Mouse (Mus musculus): ENCODE measurements around the gene Zdhhc3.

The Zdhhc3 gene

DNA sequence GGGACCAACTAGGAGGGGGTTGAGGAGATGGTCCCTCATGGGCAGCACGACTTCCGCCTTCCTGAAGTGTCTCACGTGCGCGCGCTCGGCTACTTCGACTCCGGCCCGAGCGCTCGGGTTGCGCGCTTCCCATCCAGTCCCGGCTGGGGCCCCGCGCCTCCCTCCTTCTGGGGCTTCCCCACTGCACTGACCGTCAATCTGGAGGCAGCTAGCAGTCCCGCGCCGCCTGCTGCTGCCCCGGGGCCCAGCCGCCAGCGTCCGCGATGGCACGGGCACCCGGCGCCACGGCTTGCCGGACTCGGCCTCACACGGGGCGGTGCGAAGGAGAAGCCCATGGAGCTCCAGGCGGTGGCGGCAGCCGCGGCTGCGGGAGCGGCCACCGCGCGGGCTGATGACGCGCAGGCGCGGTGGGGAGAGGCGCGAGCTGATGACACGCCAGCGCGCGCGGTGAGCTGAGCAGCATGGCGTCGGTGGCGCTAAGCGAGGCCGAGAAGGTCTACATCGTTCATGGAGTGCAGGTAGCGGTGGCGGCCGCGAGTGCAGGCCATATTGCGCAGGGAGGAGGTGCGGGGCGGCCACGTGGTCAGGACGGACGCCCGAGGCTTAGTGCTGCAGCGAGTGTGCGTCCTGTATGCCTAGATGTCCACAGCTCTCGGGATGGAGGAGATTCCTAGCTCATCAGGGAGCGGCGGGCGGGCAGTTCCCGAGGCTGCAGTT is at the start of gene Zdhhc3, which contains the start of gene Exosc7:
TSS of gene Zdhhc3 (minus strand) at position 401 of the 717 bp plus-strand sequence.
TSS of gene Exosc7 (plus strand) at position 411 of the 717 bp plus-strand sequence.
- DNase-seq (ENCODE audit: low spot score in 2 of 2) = peak; percentile 83 to 84

DNA sequence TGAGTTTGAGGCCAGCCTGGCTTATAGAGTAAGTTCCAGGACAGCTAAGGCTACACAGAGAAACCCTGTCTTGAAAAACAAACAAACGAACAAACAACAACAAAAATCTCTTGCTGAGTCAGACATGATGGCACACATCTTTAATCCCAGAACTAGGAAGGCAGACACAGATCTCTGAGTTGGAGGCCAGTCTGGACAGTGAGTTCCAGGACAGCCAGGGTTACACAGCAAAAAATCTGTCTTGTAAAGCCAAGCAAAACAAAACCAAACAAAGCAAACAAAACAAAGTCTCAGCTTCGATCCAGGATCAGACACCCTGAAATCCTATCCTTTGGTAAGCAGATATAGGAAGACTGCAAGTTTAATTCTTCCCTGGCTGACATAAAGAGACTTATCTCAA is 48.8 kb upstream of the Zdhhc3 start:
- no peak for DNase-seq (ENCODE audit: low spot score in 2 of 2)

DNA sequence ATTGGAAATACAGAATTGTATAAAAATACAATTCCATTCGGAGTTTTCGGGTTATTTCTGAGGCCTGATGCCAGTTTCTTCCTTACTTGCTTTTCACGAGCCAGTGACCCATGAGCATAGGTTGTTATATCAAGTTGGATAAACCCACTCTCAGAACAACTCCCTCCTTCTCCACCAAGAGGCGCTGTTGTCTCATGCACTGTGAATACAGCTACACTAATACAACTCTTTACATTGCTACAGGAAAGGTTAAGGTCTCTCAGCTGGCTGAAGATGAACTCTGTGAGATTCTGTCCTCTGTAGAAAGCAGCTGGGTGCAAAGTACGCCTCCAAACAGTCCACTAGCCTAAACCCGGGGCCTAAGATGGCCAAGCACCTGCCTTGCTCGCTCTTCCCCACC is 46.3 kb upstream of the Zdhhc3 start:
- DNase-seq (ENCODE audit: low spot score in 2 of 2) = peak; percentile 49 to 63

DNA sequence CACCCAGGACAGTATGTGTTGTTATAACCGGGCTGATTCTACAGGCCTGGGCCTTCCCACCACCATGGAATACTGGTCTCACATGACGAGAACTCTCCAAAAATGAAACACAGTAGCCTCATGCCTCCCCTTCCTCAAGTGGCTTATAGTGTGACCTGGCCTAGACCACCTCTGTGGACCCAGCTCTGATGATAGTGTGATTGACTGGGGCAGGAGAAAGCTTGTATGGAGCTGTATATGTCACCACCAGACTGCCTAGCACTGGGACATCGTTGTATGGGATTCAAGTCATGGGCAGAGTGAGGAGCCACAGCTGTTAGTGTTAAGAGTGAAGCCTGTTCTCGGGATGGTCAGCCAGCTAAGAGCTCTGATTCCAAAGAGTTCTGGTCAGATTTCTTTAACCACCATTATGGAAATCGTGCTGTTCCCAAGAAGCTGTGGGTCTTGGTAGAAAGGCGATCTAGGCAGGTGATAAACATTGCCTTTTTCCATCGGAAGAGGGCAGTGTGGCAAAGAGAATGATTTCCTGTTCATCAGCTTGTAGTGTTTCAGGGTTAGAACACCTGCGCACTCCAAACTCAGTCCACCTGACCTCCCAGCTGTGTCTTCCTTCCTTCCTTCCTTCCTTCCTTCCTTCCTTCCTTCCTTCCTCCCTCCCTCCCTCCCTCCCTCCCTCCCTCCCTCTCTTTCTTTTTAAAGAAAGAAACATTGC is 45.3 kb upstream of the Zdhhc3 start:
- no peak for DNase-seq (ENCODE audit: low spot score in 2 of 2)

DNA sequence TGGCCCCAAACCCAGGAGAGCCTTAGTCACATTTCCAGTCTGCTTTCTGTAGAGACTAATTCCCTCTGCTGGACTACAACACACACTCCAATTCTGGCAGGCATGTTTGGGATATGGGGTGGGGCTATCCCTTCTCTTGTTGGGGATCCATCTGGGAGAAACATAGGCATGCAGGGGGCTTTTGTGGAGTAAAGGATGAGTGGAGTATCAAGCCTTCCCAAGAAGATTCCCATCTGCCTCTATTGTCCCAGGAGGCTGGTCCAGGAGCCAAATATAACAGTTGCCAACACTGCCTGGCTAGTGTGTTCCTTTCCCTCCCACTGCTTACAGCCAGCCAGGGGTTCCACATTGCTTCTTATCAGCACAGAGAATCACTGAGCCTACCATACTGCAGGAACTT is 44.7 kb upstream of the Zdhhc3 start:
- DNase-seq (ENCODE audit: low spot score in 2 of 2) = no peak

DNA sequence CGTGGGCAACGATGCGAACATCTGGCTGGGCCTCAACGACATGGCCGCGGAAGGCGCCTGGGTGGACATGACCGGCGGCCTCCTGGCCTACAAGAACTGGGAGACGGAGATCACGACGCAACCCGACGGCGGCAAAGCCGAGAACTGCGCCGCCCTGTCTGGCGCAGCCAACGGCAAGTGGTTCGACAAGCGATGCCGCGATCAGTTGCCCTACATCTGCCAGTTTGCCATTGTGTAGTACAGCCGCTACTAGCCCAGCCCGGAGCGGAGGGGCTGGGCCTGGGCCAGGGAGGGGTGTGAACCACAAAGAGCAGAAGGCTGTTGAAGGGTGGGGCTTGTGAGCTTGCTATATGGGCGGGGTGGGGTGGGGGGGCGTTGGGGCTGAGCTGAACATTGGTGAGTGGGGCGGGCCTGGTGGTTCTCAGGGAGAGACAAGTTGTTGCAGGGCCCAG is 43.9 kb upstream of the Zdhhc3 start:
- no peak for DNase-seq (ENCODE audit: low spot score in 2 of 2)

DNA sequence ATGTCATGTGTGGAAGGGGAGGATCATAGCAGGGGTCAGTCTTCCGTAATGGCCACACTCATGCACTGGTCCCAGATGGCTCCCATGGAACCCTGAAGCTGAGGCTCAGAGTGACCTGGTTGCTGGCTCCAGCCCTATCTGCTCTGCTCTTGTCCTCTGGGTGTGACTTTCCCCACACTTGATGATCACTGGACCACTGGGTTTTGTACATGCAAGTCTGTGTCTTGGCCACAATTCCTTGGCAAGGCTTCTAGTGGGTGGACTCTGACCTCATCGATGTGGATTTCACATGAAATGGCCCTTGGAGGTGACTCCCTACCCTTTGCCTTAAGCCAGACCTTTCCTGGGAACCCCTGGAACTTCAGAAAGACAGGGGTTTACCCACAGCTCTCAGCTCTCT is 40.1 kb upstream of the Zdhhc3 start:
- DNase-seq (ENCODE audit: low spot score in 2 of 2) = no peak

DNA sequence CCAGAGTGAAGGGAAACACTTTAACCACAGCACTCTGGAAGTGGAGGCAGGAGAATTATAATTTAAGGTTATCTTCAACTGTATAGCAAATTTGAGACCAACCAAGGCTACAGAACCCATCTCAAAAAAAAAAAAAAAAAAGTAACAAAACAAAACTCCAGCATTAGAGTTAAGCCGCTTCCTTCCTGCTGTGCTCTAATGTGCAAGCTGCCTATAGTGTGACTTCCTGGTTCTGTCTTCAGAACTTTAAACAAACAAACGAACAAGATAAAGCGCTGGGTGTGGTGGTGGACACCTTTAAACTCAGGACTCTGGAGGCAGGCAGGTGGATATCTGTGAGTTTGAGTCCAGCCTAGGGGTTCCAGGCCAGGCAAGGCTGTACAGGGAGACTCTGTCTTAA is 39.0 kb upstream of the Zdhhc3 start:
- DNase-seq (ENCODE audit: low spot score in 2 of 2) = no peak

DNA sequence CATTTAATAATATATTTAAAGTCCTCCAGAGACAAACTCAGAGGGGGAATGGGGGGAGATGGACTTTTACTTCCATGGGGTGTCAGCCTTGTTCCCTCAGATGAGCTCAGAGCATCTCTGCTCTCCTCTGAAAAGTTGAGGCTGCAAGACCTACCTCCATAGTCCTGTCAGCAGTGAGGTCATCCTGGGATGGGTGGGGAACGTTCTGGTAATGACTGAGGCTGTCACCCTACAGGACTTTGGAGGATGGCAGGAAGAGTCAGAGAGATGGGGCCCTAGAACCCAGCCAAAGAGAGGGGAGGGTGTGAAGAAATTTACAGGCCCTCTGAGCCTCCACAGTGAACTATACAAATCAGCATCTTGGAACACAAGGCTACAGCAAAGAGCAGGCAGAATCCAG is 38.6 kb upstream of the Zdhhc3 start:
- DNase-seq (ENCODE audit: low spot score in 2 of 2) = no peak

DNA sequence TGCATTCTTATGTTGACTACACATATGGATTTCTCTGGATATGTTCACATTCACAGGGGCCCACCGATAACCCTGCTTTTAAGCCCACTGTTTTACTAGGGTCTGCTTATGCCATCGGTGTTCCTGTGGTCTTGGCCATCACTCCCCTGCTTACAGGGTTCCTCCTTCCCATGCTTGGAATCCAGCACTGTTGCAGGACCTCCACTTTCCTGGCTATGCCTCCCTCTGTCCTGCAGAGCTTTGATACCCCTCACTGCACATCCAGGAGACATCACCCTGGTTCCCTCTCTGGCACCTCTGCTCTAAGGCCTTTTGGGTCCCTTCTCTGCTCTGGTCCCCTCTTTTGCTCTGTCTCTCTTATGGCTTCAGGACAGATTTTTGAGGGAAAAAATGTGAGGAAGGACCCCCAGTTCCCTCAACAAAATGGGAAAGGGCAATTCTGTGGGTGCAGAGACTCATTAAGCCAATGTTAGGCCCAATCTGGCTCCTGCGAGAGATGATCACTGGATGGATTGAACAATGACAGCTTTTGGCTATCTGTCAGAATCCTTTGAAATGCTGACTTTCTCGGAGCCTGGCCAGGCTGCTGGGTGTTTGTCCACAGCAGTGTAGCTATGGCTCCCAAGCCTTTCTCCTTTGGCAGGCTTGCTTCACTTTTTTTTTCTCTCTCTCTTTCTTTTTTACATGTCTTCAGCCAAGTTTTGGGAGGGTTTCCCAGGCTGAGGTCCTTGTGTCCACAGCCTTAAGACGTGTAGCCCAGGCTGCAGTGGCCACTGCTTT is 37.4 kb upstream of the Zdhhc3 start, which contains the start of gene Clec3b:
TSS of gene Clec3b (plus strand) at position 706 of the 780 bp plus-strand sequence.
- no peak for DNase-seq (ENCODE audit: low spot score in 2 of 2)

DNA sequence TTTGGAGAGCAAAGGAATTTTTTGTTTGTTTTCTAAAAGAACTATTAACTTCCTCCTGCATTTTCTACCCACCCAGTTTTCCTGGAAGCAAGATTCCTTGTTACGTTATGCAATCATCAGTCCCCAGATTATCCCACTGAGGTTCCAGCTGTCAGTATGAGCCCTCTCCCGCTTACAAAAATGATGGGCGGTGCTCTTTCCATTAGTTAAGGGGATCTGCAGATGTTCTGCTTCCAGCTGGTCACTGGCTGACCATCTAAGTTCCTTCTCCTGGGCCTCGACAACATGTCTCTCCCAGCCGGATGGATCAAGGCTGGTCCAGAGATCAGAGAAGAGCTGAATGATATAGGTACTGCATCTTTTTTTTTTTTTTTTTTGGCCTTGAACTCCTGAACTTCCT is 35.4 kb upstream of the Zdhhc3 start:
- DNase-seq (ENCODE audit: low spot score in 2 of 2) = no peak

DNA sequence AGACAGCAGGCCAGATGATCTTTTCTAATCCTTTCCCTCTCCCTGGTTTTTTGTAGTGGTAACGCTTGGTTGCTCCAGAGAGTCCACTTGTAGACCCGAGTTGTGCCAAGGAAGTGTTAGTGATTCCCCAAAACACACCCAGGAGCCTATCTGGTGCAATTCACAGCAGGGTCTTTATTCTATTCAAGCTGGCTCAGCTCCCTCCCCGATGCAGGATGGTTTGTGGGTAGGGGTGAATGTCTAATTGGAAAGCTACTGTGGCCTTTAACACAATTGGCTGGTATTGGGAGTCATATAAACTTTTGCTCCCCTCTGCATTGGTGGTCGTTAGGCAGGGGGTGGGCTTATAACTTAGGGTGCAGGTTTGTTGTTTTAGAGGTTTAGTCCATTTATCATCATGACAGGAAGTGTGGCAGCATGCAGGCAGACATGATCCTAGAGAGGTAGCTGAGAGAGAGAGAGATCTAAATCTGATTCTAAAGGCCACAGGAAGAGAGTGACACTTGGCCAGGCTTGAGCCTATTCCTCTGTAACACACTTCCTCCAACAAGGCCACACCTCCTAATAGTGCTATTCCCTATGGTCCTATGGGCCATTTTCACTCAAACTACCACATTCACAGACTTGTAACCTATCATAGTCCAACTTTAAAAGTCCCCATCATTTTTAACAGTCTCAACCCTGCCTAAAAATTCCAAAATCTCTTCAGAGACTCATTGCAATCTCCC is 27.0 kb upstream of the Zdhhc3 start:
- no peak for DNase-seq (ENCODE audit: low spot score in 2 of 2)

DNA sequence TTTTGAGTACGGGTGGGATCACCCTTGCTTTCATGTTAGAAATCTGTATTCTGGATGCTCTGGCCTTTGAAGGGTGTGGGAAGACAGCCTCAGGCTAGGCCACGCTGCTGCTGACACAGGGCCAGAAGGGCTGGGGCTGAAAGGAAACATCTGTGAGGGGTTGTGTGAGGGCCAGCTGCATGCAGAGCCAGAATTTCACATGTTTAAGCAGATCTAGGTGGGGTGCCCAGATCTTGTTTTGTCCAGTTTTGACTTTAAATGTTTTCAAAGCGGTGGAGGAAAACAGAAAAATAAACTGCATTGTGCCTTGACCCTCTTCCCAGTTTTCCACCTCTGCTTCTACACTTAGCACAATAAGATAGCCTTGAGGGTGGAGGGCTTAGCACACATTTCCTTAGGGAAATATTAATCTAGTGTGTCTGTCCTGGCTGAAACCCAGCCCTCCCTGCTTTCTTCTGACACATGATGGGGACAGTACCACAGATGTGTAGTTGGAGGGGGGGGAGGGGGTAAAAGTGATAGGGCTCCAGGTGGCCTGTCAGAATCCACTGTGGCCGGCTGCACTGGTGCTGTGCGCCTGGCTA is 26.0 kb upstream of the Zdhhc3 start:
- no peak for DNase-seq (ENCODE audit: low spot score in 2 of 2)

DNA sequence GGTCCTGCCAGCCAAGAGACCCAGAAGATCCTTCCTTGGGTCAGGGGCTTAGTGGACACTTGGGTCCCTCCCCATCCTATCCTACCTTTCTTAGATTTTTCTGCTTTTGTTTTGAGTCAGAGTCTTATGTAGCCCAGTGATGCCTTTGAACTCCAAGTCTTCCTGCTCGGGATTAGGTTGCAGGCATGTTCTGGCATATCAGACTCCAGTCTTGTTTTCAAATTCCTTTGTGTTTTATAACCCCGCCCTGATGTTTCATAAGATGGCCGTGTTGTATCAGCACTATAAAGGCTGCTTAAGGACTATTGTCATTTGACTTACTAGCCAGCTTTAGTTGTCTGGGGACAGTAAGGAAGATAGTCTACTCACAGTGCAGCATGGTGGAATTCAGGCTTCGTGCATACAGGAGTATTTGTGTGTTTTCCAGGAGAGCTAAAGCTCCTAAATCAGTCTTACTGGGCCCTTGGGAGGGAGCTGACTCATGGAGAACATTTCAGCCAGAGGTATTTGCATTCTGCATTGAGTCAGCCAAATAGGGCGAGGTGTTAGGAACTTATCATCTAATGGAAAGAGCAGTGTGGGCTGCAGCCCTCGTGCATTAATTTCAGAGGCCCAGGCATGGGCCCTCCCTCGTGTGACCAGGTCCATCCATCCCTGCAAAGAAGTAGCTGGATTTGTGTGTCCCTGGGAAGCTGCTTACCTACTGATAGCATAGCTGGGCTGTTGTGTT is 24.1 kb upstream of the Zdhhc3 start:
- no peak for DNase-seq (ENCODE audit: low spot score in 2 of 2)

DNA sequence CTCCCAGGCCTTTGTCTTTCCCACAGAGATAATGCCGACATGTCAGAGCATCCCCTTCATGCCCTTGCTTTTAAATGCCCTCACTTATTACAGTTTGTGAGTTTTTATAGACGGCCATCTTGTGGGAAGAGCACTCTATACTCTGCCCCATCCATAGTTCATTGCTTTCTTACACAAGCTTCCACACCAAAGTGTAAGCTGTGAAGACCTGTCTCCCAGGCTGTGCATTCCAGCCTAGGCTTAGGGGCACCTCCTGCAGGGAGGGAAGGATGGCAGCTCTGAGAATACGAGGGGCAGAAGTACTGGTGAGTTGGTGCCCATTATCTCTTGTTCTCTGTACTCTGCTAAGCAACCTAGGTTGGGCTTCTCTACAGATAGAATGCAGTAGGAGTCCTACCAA is 20.0 kb upstream of the Zdhhc3 start:
- no peak for DNase-seq (ENCODE audit: low spot score in 2 of 2)

DNA sequence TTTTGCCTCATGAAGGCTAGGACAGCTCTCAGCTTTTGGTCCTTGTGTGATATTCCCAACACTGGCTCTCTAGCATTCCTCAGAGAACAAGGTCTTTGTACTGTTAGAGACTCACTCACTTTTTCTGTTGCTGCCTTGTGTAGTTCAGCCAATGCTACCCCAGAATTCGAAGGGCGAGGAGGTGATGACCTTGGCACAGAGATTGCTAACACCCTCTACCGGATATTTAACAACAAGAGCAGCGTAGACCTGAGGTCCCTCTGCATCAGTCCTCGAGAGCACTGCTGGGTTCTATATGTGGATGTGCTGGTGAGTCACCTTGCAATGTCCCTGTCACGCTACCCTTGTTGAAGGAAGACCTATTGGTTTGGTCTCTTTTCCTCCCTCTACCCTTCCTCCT is 14.7 kb upstream of the Zdhhc3 start:
- no peak for DNase-seq (ENCODE audit: low spot score in 2 of 2)

DNA sequence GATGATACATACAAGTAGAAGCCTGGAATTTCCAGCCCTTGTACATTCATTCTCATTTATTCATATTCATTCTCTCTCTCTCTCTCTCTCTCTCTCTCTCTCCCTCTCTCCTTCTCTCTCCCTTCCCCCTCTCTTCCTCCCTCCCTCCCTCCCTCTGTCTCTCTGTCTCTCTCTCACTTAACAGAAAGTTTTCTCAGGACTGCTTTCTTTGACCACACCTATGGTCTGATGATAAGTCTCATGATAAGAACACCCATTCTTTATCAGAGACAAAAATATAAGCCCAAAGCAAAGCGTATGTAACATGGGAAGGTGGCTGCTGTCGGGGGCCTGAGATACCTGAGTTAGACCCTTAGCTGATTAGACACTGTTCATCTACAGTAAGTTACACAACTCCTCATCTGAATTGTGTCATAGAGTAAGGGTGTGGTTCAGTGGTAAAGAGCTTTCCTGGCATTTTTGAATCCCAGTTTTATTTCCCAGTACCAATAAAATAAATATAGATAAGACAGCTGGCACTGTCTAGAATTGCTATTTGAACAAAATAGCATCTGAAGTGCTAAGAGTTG is 11.5 kb upstream of the Zdhhc3 start:
- no peak for DNase-seq (ENCODE audit: low spot score in 2 of 2)

DNA sequence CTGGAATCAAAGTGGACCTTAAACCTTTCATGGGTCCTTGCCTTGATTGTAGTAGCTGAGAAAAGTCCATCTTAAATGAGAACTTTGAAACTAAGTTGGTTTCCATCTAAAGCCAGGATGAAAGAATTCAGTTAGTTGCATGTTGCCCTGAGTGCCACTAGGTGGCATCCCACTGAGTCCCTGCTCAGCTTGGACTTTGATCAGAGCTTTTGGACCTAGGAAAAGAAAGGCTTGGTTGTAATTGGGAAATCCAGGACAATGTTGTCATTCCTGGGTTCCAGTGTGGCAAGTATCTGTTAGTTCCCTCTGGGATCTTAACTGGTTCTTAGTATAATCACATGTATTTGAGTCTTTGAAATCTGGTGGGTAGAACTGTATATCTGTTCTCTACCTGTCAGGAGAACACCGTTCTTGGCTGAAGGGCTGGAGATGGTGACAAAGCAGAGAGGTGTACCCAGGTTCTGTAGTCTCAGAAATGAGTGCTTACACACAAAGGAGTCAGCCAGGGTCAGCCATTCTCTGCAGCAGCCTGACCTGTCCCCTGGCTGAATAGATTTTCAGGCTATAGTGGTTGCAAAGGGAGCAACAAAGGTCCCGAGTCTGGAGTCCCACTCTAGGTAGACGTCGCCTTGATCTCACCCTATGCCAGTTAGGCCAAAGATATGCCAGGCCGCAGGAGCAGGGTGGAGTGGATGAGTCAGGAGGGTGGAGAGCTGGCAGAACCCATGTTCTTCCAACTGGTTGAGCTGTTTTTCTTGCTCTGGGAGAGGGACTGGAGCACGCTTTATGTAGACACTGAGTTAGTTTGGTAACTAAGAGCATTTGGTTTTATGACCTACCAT is 10.8 kb upstream of the Zdhhc3 start:
- DNase-seq (ENCODE audit: low spot score in 2 of 2) = no peak

DNA sequence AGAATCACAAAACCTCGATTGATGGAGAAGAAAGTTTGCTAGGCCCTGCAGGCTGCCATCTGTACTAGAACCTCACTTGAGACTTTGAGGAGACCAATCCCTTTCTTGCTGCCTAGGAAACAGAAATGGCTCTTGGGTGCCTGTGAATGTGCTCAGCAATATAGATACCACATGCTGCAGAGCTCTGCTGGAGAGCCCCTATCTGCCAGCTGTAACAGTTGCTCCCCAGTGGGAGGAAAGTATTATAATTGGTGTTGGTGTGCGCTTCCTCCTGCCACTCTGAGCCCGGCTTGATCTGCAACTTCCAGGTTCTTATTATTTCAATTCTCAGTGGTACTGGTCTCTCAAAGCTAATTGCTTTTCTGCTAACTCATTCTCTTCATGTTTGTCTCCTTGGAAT is 10.0 kb upstream of the Zdhhc3 start:
- DNase-seq (ENCODE audit: low spot score in 2 of 2) = no peak
